Mouse (Mus musculus) brain, embryonic 14.5 days (tissue): Measurements from ENCODE around the gene Tesk2.

Experiments
- CTCF ChIP-seq: fragments of 200-500 bp; IDR thresholded peaks from 2 replicates; pipeline ENCODE4 v1.5.1; 2012; ENCODE audit warnings: inconsistent platforms, mild to moderate bottlenecking, moderate library complexity, borderline replicate concordance; ENCODE audit not compliant: insufficient read depth, insufficient read length; ENCODE audit errors: extremely low read depth
- POLR2A ChIP-seq: fragments of 200-500 bp; IDR thresholded peaks from 2 replicates; pipeline ENCODE4 v1.6.1; 2012; ENCODE audit warnings: mild to moderate bottlenecking, inconsistent platforms, borderline replicate concordance; ENCODE audit not compliant: poor library complexity, insufficient read depth, insufficient read length, severe bottlenecking; ENCODE audit errors: extremely low read depth

- no peak for TF ChIP-seq CTCF
- no peak for TF ChIP-seq POLR2A
These were observed 47.8 kb downstream of the Tesk2 start for GRCm38 (mm10) chr4:116768510-116768909.
